Mouse (Mus musculus) cerebellum, adult 2 months (tissue): Measurements from ENCODE around the gene Sqstm1.

ENCODE experiments used
- CTCF ChIP-seq: fragments of 200-500 bp; IDR thresholded peaks from 2 replicates; pipeline ENCODE4 v1.5.1; 2011; ENCODE audit warnings: low read depth, mild to moderate bottlenecking, control low read depth, low read length, moderate library complexity, borderline replicate concordance; ENCODE audit not compliant: insufficient read depth
- POLR2A ChIP-seq: fragments of 200-500 bp; IDR thresholded peaks from 2 replicates; pipeline ENCODE4 v1.6.1; 2011; ENCODE audit warnings: low read length, control low read depth, borderline replicate concordance; ENCODE audit not compliant: insufficient read depth

- TF ChIP-seq CTCF (no peak), POLR2A (no peak)
Measured at GRCm38 (mm10) chr11:50211322-50212059, 864 bp upstream of the Sqstm1 start.
